Mouse (Mus musculus) midbrain, embryonic 11.5 days (tissue): ENCODE data around the gene Lrp1. TPM values are rescaled to one million over a fixed set of nuclear protein-coding genes. Genes with fewer than 3 reads are reported as not detected.

Experiments used
- ATAC-seq: fragments of 200-750 bp; cut with Nextera tagmentation; 2 replicates; pipeline ENCODE4 v1.8.0; 2017; ENCODE audit warnings: moderate TSS enrichment, moderate library complexity; ENCODE audit not compliant: low FRiP score
- DNase-seq: peaks from one replicate; pipeline ENCODE4 v3.0.0; 2015; ENCODE audit warnings: low spot score; ENCODE audit errors: missing footprints
- H3K27ac ChIP-seq: fragments of 300-500 bp; sonication (generic); 2 replicates; pipeline ENCODE4 v1.5.1; 2014; ENCODE audit warnings: low read depth, low read length
- H3K27me3 ChIP-seq: fragments of 300-500 bp; sonication (generic); 2 replicates; pipeline ENCODE4 v1.6.1; 2014; ENCODE audit warnings: mild to moderate bottlenecking, low read length, moderate library complexity, mixed read lengths; ENCODE audit not compliant: control insufficient read depth, insufficient read depth
- H3K36me3 ChIP-seq: fragments of 300-500 bp; sonication (generic); 2 replicates; pipeline ENCODE4 v1.6.1; 2014; ENCODE audit warnings: mild to moderate bottlenecking, low read length, moderate library complexity, mixed read lengths; ENCODE audit not compliant: control insufficient read depth, insufficient read depth
- H3K4me1 ChIP-seq: fragments of 300-500 bp; sonication (generic); 2 replicates; pipeline ENCODE4 v1.6.1; 2014; ENCODE audit warnings: low read length; ENCODE audit not compliant: control insufficient read depth, insufficient read depth
- H3K4me2 ChIP-seq: fragments of 300-500 bp; sonication (generic); 2 replicates; pipeline ENCODE4 v1.6.1; 2014; ENCODE audit warnings: mild to moderate bottlenecking, moderate library complexity
- H3K4me3 ChIP-seq: fragments of 300-500 bp; sonication (generic); 2 replicates; pipeline ENCODE4 v1.5.1; 2014; ENCODE audit warnings: low read depth, low read length
- H3K9ac ChIP-seq: fragments of 300-500 bp; sonication (generic); 2 replicates; pipeline ENCODE4 v1.6.1; 2014; ENCODE audit warnings: low read length
- H3K9me3 ChIP-seq: fragments of 300-500 bp; sonication (generic); 2 replicates; pipeline ENCODE4 v1.6.1; 2016; ENCODE audit warnings: low read length; ENCODE audit not compliant: control insufficient read depth
- WGBS: fragments of 180-500 bp; shearing (Covaris S2); extraction: QIAGEN DNeasy Blood & Tissue Kit; methylation state at CpG from one replicate; pipeline ENCODE4 v1.1.7; 2014; 5-methylcytosine and 5-hydroxymethylcytosine counted together
- polyA plus RNA-seq: library from polyadenylated mRNA; unstranded; fragments of >200 nt; fragmentation: Nextera tagmentation; extraction: Ambion mirVana; gene quantifications from 2 replicates; pipeline ENCODE4 v1.2.1, GENCODE M21; 2014

Gene Lrp1
- polyA plus RNA-seq, 1 experiment from 2014 or later = 58.8 TPM

DNA sequence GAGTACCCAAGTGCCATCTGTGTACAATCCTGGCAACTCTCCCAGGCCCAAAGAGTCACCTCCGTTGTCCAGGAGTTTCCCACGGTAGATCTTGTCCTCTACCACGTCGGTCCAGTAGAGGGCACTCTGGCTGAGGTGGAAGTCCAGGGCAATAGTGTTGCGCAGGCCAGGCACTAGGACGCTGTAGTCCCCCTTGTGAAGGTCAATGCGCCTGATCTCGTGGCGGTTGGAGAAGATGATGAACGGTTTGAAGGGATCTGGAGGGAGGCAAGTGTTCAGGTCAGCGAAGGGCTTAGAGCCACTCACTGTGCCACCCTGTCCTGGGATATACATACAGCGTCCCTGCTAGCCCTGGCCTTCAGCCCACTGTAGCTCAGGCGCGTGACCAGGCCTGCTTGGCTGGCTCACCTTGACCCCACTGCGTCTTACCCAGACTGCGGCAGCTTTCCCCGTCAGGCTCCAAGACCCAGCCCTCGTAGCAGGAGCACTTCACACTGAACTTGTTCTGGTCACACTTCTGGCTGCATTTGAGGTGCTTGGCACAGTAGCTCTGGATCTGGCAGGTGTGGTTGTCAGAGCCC is 44.5 kb downstream of the Lrp1 start:
- ATAC-seq = peak; percentile 53; the same call in 1 of the 2 replicates
- 70% methylated on average over 18 of the region's 18 CpGs for WGBS

DNA sequence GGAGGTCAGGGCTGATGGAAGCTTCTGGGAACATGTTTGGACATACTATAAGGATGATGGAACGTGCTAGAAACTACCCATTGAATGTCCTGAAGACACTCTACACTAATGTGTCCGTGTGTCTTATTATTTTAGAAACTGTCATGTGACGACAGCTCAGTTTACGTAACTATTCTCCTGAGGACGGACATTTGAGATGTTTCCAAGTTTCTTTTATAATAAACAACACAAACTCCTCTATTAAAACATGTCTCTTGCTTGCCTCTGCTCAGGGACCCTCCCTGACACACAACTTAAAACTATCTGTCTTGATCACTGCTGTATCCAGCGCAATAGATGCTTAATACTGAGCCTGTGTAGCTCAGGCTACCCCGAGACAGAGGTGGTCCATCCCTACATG is 45.2 kb downstream of the Lrp1 start:
- Histone ChIP-seq H3K36me3 (peaks cover 44% of the 10 kb centered on the region), H3K4me2 (no peak overlapping the region), H3K9ac (no peak overlapping the region), H3K27ac (no peak overlapping the region), H3K4me3 (no peak overlapping the region), H3K4me1 (no peaks in the 10 kb centered on the region), H3K27me3 (no peaks in the 10 kb centered on the region), H3K9me3 (no peaks in the 10 kb centered on the region)
- 93% methylated on average over 7 of the region's 7 CpGs for WGBS
- DNase-seq (no peak), ATAC-seq (no peak)

More for the DNA sequence above, 44.5 kb downstream of the Lrp1 start:
- peaks cover 50% of the 10 kb centered on the region for H3K36me3 ChIP-seq
- H3K27me3 ChIP-seq = no peaks in the 10 kb centered on the region
- H3K4me2 ChIP-seq = no peak overlapping the region
- no peaks in the 10 kb centered on the region for H3K9me3 ChIP-seq
- DNase-seq = peak; percentile 90
- H3K4me1 ChIP-seq = no peaks in the 10 kb centered on the region
- no peak overlapping the region for H3K9ac ChIP-seq
- no peak overlapping the region for H3K27ac ChIP-seq
- no peak overlapping the region for H3K4me3 ChIP-seq

DNA sequence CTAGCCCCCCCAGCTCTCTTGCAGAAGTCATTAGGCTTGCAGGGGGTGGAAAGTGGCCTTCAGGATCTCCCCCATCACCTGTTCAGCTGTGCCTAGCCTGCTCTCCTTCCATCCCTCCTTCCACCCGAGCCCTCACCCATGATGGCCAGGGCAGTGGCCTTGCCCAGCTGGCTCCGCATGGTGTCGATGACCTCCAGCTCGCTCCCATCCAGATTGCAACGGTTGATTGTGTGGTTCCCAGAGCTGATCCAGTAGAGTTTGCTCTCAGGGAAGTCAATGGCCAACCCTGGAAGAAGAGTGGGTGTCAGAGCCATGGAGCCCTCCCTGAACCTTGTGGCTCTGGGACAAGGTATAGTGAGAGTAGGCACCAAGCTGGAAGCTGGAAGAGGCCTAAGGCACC is 48.7 kb downstream of the Lrp1 start:
- H3K4me3 ChIP-seq = no peak overlapping the region
- 90% methylated on average over 5 of the region's 5 CpGs for WGBS
- no peaks in the 10 kb centered on the region for H3K27me3 ChIP-seq
- DNase-seq (no peak), ATAC-seq (no peak)
- H3K27ac ChIP-seq = no peak overlapping the region
- no peak overlapping the region for H3K4me2 ChIP-seq
- no peaks in the 10 kb centered on the region for H3K4me1 ChIP-seq
- no peaks in the 10 kb centered on the region for H3K9me3 ChIP-seq
- H3K36me3 ChIP-seq = peaks cover 36% of the 10 kb centered on the region
- no peak overlapping the region for H3K9ac ChIP-seq

DNA sequence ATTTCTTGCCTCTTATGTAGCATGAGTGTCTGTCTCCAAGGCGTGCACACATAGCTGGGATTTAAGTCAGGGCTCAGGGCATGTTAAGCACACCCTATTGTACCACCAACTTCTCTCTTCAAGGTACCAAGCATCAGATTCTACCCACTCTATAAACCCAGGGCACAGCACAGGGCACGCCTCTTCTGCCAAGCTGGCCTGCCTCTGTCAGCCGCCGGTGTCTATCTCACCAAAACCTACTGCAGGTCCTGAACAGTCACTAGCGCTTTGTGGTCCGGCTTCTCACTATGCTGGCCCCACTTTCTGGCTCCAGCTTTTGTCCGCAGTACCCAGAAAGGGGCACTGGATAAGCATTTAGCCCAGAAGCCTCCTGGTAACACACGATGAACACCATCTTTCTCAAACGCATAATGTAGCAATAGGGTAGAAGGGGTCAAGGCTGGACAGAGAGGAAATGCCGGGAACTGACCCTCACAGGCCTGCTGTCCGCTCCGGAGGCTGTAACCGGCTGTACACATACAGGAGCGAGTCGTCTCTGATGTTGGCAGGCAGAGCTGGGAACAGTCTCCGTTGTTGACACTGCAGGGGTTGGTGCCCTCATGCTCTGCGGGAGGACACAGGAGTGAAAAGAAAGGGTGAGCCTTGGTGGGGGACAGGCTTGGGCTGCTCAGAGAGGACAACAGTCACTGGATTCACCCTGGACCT is 49.9 kb downstream of the Lrp1 start:
- DNase-seq = no peak
- Histone ChIP-seq H3K36me3 (peaks cover 40% of the 10 kb centered on the region), H3K4me3 (no peak overlapping the region), H3K4me2 (no peak overlapping the region), H3K4me1 (no peaks in the 10 kb centered on the region), H3K9ac (no peak overlapping the region), H3K9me3 (no peaks in the 10 kb centered on the region), H3K27me3 (no peaks in the 10 kb centered on the region), H3K27ac (no peak overlapping the region)
- 94% methylated on average over 17 of the region's 17 CpGs for WGBS
- no peak for ATAC-seq

DNA sequence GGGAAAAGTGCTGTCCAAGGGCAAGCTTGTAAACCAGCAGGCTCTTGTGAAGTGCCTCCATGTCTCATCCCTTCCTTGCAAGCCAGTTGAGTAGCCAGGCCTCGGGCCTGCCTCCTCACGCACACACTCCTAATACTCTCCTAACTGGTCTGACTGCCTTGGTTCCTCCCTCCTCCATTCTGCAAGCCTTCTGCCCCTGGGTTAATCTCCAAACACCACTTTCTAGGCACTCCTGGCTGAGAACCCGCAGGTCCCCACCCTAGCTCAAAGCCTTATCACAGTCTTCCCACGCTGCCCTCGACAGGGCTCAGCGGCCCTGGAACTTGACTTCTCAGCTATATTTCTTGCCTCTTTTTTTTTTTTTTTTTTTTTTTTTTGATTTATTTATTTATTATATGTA is 50.6 kb downstream of the Lrp1 start:
- Histone ChIP-seq H3K27ac (no peak overlapping the region), H3K9me3 (no peaks in the 10 kb centered on the region), H3K4me3 (no peak overlapping the region), H3K4me1 (no peaks in the 10 kb centered on the region), H3K9ac (no peak overlapping the region), H3K27me3 (no peaks in the 10 kb centered on the region), H3K36me3 (peaks cover 43% of the 10 kb centered on the region), H3K4me2 (no peak overlapping the region)
- no peak for DNase-seq
- ATAC-seq = no peak
- 79% methylated on average over 6 of the region's 6 CpGs for WGBS

DNA sequence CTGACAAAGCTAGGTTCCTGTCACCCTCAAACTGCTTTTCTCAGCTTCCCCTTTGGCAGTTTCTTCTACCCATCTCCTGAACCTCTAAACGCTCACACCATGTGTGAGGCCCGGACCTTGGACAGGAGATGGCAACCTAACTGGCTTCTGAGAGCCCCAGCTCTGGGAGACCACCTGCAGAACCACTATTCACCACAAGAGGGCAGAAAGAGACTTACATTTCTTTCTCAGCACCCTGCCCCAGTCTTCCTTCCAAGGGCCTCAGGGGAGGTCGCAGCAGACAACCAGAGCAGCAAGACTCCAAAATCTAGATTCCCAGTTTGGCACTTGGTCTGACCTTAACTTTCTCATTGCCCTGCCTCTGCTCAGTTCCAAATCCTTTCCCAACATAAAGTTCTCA is 51.5 kb downstream of the Lrp1 start:
- H3K9me3 ChIP-seq = no peaks in the 10 kb centered on the region
- H3K4me1 ChIP-seq = no peaks in the 10 kb centered on the region
- H3K36me3 ChIP-seq = peaks cover 35% of the 10 kb centered on the region
- H3K27ac ChIP-seq = no peak overlapping the region
- WGBS = 39% methylated on average over 3 of the region's 3 CpGs
- H3K27me3 ChIP-seq = no peaks in the 10 kb centered on the region
- ATAC-seq (peak; percentile 51; the same call in 1 of the 2 replicates), DNase-seq (peak; percentile 98)
- no peak overlapping the region for H3K4me3 ChIP-seq
- no peak overlapping the region for H3K9ac ChIP-seq
- H3K4me2 ChIP-seq = no peak overlapping the region

DNA sequence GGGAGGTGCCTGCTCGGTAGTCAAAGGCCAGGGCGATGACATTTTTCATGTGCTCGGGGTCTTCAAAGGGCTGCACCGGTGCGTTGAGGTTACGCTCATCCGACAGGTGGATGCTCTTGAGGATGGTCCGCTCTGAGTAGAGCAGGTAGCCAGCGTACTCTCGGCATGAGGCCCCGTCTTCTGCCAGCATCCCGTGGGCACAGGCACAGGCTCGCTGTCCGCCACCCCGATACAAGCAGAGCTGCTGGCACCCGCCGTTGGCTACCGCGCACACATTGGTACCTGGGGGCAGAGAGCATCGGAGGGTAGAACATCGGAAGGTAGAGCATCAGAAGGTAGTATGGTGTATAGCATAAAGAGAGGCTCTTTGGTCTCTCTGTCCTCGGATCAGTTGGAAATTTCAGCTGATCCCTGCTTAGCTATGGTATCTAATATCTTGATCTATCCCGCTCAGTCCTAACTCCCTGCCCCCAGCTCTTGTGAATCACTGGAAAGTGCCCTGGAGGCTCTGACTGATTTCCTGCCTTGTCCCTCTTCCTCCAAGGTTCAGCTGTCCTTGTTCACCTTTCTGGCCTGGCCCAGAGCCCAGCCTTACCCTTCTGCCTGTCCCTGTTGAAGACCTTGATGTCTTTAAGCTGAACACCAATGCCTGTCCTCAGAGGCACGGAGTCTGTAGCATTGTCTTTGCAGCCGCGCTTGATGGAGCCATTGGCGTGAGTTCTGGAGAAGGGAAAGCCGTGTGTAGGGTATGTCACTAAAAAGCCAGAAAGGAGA is 54.2 kb downstream of the Lrp1 start:
- H3K27ac ChIP-seq = no peak overlapping the region
- H3K4me1 ChIP-seq = no peaks in the 10 kb centered on the region
- no peak overlapping the region for H3K4me3 ChIP-seq
- peaks cover 26% of the 10 kb centered on the region for H3K36me3 ChIP-seq
- H3K4me2 ChIP-seq = no peak overlapping the region
- H3K27me3 ChIP-seq = no peaks in the 10 kb centered on the region
- no peak overlapping the region for H3K9ac ChIP-seq
- no peaks in the 10 kb centered on the region for H3K9me3 ChIP-seq
- ATAC-seq = no peak
- 95% methylated on average over 28 of the region's 28 CpGs for WGBS
- DNase-seq = no peak

DNA sequence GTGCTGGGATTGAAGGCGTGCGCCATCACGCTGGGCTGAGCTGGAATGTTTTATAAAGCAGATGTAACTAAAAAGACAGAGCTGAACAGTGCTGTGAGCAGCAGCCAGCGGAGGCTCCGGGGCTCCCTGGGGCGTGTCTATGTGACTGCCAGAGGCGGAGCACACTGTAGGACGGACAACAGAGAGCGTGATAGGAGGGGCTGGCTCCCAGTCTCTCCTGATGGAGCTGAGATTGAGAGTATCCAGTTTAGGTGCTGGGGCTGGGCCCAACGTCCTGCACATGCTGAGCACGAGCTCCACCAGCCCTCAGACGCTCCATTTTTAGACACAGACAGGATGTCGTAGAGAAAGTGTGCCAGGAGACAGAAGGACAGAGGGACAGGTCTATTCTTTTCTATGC is 56.6 kb downstream of the Lrp1 start:
- Histone ChIP-seq H3K4me1 (no peaks in the 10 kb centered on the region), H3K4me2 (no peak overlapping the region), H3K4me3 (no peak overlapping the region), H3K9ac (no peak overlapping the region), H3K27ac (no peak overlapping the region), H3K36me3 (peaks cover 41% of the 10 kb centered on the region), H3K27me3 (no peaks in the 10 kb centered on the region), H3K9me3 (no peaks in the 10 kb centered on the region)
- ATAC-seq (no peak), DNase-seq (no peak)
- WGBS = 63% methylated on average over 13 of the region's 13 CpGs

DNA sequence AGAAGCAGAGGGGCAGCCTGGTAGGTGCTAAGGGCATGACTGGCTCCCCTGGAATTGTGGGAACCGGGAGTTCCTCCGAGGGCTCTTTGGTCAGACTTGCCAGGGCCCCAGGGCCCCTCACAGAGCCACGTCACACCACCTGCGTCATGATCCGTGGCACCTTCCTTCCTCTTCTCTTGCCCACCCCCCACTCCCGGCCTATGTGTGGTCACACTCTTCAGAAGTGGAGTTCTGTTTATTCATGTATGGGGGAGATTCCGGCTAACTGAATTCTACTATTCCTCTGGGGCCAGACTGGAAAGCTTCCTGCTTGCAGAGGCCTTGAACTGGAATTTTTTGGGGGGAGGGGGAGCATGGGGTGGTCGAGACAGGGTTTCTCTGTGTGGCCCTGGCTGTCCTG is 57.1 kb downstream of the Lrp1 start:
- H3K27ac ChIP-seq = no peak overlapping the region
- no peaks in the 10 kb centered on the region for H3K27me3 ChIP-seq
- H3K4me3 ChIP-seq = no peak overlapping the region
- ATAC-seq (no peak), DNase-seq (no peak)
- no peak overlapping the region for H3K9ac ChIP-seq
- H3K36me3 ChIP-seq = peaks cover 44% of the 10 kb centered on the region
- H3K4me2 ChIP-seq = no peak overlapping the region
- H3K9me3 ChIP-seq = no peaks in the 10 kb centered on the region
- WGBS = 76% methylated on average over 8 of the region's 8 CpGs
- H3K4me1 ChIP-seq = no peaks in the 10 kb centered on the region
